Mouse (Mus musculus) gastrocnemius, postnatal 36 days (tissue): Measurements from ENCODE around the gene Arl5a. TPM values are rescaled to one million over a fixed set of nuclear protein-coding genes. Genes with fewer than 3 reads are reported as not detected.
A peak's percentile ranks its signal among the peaks of the same experiment; 100 is the strongest.

Experiments used
- DNase-seq, 2 experiments: peaks; one replicate each; pipeline ENCODE4 v3.0.0; 2022
- intact Hi-C: fragments of 180-260 bp; cut with DNase I; formaldehyde crosslinking; loops from one replicate; pipeline ENCODE4 v1.15.1; 2025
- long read RNA-seq, 2 experiments: library from polyadenylated mRNA; stranded (forward); transcript quantifications; one replicate each; pipeline ENCODE4 v2.0.0; 2021
- total RNA-seq, 2 experiments: library from RNA; stranded (reverse); gene quantifications; 2 replicates each; pipeline ENCODE4 v1.2.3; 2021

The Arl5a gene
- total RNA-seq = 10 to 100 TPM; 27.5 to 29.7 TPM
- long read RNA-seq, experiment 1, full-length matches to known transcripts = 11 of 45 reads
- long read RNA-seq, experiment 1, partial matches to known transcripts = 0 of 45 reads
- long read RNA-seq, experiment 1, other reads (novel, unspliced or antisense) = 34 of 45 reads
- long read RNA-seq, experiment 2, full-length matches to known transcripts = 10 of 40 reads
- long read RNA-seq, experiment 2, partial matches to known transcripts = 1 of 40 reads
- long read RNA-seq, experiment 2, other reads (novel, unspliced or antisense) = 29 of 40 reads

DNA sequence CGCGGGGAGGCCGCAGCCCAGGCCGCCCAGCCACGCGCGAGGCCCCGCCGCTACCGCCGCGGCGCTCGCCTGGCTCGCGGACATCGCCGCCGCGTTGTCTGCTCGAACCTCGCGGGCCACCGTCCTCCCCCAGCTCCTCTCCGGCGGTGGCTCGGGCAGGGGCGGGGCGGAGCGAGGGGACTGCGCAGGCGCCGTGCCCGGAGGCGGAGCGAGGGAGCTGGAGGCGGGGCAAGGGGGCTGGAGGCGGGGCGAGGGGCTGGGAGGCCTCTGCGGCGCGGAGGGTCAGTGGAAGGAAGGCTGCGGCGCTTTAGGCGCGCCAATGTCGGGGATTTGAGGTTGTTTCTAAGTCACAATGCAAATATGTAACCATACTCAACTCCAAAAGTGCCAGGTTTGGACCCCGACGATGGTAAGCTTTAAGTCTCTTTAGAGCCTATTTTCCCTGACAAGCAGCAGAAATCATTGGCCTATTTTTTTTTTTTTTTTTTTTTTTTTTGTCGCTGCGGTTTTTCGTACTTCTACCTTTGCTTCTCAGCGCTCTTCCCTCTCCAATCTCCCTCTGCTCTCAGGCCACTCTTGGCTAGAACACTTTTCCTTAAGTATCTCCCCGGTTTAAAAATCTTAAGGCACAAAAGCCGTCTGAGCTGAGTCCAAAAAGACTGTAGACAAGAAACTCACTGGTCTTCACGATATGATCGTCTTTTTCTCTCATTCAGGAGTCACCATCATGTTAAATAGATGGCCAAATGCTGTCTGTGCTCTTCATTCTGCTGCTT, at the start of gene Arl5a:
Gene Arl5a, minus strand, starts transcription at position 155 of the 776 bp plus-strand sequence.
- intact Hi-C loops = loop anchor here (5.0 kb wide), 2 partner anchors 72 to 162 kb away; no protein-coding TSS in a partner anchor
- peak; percentile 94 to 96 for DNase-seq

DNA sequence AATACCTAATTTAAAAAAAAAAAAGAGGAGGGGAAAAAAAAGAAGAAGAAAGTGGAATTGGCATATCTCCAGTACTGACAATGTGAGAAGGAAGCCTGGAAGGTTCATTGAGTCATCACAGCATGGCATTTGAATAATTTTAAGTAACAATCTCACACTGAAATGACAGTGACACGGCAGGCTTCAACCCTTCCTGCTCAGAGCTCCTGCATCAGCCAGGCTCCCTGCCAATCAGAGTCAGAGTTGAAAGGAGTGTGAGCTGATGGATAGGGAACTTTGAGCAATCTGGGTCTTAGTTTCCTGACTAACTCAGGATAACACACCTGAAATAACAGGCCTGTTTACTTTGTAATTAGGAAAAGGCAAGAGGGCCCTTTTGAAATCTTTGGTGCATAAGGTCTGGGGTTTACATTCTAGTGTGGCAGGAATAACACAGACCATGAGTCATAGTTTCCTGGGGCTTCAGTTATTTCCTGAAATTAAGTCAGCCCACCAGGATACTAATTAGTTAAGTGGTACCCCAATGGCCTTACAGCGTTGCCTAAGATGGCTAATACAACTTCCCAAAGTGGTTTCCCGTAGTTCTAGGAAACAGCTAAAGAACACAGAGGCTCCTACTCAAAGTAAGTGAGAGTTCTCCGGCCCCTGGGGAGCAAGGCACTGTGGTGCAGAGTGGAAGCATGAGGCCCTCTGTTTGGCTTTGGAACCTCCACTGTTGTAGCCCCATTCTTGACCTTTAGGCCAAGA, 47.0 kb upstream of the Arl5a start:
- intact Hi-C loops = no loop called here
- DNase-seq = no peak

DNA sequence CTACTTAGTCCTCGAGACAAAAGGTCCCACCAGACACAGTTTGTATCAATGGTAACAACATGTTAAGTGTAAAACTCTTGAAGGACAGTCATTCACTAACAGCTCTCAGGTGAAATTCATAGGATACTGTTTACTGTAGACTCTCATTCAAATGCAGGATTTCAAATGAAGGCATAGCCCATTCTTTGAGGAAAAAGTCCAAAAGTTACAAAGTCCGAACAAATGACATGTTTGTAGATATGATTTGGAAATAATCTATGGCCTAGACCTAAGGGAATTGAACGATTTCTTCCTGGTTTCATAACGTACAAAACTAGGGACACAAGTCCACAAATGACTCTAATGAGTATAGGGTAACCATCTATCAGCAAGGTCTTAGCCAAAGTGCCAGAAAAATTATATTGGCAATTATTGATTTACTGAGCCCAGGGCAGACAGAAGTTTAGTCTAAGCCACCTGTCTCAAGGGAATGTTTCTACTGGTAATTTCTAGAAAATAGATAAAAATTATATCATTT, 45.4 kb upstream of the Arl5a start:
- intact Hi-C loops = no loop called here
- no peak for DNase-seq

DNA sequence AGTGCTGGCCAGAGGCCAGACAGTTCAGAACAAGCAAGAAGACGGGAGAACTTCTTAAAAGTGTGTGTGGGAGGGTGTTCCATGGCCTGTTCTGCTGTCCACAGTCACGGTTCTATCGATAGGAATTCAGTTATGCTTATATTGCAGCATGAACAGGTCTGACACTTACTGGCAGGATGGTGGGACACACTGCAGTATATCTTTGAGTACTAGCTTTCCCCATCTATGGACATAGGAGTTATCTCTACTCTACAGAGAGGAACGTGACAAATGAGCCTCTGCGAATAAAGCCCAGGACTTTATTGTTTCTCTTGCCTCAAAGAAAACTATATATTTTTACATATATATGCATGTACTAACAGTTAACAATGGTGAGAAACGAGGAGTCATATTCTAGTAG, 42.9 kb upstream of the Arl5a start:
- intact Hi-C loops = no loop called here
- DNase-seq = no peak

DNA sequence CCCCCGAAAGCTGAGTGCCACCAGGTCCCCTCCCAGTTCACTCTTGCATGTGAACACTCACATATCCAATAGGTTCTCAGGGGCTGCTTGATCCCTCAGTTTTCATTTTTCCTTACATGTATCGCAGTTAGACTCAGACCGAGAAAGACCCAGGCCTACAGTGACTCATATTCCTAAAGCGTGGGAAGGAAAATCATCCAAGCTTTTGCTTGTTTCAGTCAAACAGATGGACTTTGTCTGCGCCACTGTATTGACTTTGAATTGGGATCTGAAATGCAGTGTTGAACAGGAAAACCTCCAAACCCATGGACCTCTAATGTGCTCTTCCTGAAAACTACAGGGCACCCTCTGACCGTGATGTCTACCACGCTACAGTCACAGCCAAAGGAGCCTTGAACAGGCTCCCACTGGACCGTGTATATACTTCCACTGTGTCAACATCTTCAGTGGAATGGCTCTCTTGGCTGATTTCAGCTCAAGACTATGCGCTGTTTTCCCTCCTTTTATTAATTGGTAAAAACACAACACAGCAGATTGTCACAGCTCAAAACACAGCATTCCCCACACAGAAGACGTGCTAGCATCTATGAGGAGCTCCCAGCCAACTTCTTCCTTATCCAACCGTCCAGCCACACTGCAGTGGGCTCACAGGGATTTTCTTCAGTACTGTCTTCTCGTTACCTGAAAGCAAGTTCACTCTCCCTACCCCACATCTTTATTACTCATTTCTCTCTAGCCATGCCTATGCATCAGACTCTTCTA, 36.7 kb upstream of the Arl5a start:
- intact Hi-C loops = no loop called here
- no peak for DNase-seq

DNA sequence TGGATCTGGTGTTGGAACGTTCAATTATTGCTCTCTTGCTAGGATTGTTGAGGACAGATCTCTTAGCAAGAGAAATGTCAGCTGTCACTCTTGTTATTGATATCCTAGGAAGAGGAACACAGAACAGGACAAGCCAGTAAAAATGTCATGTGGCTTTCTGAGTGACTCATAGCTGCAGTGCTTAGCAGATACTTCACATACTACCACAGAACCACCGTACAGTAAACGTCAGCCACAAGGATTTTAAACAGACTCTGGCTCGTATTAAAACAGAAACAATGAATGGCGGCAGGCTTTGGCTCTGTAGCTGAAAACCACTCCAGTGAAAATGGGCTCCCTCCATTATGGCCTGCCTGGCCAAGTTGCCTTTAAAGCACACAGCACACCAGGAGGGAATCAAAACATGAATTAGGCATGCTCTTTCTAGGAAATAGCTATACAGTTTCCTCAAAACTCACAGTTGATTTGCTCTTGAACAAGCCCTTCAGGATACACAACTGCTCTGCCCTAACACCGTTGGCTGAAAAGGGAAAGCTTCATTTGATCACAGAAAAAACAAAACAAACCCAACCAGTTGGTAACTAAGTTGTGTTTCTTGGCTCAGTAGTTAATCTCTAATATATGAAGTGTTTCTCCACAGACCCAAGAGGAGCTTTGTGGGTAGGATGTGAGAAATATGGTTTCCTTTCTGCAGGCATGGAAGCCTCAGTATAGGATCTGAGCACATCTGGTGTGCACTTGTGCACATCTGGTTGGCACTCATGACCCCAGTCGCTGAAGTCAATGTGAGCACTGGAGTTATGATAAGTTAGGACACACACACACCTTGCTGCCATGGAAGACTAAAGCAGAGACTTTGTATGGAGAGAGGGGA, 31.1 kb upstream of the Arl5a start:
- DNase-seq = no peak
- intact Hi-C loops = no loop called here

DNA sequence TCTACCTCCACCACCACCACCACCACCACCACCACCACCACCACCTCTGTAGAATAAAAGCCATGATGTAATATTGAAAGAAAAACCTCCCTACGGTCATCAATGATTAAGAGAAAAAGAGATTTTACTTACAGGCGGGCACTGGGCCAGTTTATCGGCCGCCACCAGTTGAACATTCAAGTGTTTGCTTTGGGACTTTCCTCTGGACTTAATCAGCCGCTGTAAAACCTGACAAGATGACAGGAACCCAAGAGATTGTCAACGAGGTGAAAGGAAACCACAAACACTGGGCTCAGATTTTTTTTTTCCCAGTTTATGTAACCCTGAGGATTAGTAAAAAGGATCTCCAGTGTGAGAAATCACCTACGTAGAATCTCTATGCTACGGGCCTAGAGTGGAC, 25.1 kb upstream of the Arl5a start:
- no peak for DNase-seq
- intact Hi-C loops = no loop called here

DNA sequence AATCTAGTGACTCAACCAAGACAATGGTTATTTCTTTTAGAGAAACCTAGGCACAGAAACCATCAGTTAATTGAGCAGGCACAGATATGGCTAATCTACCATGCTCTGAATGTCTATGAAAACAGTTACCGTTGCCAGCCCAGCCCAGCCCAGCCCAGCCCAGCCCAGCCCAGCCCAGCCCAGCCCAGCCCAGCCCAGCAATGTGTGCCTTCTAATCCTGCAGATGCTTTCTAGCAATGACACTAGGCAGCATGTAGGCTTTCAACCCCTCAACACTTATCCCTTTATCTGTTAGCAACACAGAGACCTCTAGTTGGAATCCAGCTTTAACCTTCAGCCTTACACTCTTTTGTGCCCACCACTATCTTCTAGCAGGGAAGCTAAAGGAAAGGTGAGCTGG, 24.2 kb upstream of the Arl5a start:
- DNase-seq = no peak
- intact Hi-C loops = no loop called here

DNA sequence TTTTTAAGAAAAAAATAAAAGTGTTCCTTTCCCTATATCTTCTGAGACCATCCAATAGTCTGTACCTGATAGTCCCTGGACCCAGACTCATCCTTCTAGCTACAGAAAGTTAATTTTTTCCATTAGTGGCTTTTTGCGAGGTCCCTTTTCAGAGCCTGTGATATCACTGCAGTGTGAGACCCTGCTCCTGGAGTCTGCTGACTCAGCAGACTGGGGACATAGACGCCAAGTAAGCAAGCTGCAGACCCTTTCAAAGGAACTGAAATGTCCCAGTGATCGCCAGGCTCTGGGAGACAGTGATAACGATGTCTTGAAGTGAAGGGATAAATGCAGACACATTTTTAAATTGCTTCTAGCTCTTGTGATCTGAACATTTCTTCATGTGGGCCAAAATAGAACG, 21.9 kb upstream of the Arl5a start:
- DNase-seq = no peak
- intact Hi-C loops = no loop called here

DNA sequence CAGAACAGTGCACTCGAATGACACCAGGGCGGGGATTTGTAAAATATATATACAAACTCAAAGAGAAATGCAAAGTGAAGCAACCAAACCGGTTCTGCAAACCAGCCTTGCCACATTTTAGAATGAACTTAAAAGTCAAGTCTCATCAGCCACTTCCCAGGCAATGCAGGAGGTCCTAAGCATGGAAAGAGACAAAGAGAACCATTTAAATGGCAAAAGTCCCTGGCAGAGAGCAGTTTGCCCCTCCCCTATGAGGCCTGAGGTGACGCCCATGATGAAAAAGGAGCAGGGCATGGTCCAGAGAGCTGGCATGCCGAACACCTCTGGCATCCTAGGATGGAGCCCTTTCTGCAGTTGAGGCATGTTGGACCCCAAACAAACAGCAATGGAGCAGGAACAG, 17.4 kb upstream of the Arl5a start:
- DNase-seq = no peak
- intact Hi-C loops = no loop called here

DNA sequence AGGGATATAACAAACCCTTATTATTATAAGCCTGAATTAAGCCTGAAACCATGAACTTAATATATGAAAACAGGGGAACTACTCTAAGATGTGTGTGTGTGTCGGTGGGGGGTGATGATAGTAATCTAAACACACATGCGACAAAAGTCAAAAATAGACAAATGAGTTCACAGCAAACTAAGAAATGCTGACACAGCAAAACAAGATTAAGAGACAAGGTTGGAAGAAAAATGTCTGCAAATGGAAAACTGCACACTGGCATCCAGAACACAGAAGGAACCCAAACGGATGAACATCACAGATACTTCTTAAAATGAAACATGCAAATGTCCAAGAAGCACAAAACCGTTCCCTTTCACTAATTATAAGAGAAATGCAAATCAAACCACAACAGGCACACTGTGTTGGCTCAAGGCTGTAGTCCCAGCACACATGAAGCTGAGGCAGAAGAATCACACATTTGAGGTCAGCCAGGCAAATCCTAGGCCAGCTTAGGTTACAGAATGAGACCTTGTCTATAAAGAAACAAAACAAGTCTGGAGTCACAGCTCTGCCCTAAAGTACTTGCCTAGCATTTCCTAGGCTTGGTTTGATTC, 15.8 kb upstream of the Arl5a start:
- intact Hi-C loops = no loop called here
- DNase-seq = no peak

DNA sequence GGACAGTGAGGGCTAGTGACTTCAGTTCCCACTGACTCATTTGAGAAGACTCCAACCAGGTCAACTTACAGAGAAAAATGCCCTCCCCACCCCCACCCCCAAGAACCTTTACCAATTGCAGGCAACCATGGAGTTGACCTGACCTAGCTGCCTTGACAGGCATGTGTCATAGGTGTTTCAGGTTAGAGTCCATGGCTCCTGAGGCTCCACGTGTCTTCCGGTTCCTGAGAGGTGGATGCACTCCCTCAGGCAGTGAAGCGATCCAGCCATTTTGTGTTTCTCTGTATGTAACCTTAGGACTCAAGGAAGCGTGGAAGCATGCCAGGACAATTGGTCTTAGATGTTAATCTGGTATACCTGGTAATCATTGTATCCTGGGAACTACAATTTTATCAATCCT, 13.7 kb upstream of the Arl5a start:
- intact Hi-C loops = no loop called here

DNA sequence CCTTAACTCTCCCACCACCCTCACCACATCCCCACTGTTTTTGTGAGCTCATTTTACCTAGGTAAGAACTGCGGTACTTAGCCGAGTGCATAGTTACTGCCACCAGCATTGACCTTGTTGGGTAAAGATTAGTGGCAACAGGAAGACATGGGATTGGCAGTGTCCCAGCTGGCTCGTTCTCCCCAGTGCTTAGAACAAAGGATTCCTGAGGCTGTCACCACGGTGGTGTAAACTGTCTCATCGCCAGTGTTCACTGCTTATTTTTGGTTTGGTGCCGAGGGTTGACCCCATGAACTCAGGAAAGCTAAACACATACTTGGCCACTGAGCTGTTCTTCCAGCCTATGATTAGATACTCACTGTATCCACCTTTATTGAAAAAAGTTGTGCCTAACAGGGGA, 13.3 kb upstream of the Arl5a start:
- intact Hi-C loops = no loop called here
- DNase-seq = no peak

More for the DNA sequence above, 13.7 kb upstream of the Arl5a start:
- DNase-seq = no peak

DNA sequence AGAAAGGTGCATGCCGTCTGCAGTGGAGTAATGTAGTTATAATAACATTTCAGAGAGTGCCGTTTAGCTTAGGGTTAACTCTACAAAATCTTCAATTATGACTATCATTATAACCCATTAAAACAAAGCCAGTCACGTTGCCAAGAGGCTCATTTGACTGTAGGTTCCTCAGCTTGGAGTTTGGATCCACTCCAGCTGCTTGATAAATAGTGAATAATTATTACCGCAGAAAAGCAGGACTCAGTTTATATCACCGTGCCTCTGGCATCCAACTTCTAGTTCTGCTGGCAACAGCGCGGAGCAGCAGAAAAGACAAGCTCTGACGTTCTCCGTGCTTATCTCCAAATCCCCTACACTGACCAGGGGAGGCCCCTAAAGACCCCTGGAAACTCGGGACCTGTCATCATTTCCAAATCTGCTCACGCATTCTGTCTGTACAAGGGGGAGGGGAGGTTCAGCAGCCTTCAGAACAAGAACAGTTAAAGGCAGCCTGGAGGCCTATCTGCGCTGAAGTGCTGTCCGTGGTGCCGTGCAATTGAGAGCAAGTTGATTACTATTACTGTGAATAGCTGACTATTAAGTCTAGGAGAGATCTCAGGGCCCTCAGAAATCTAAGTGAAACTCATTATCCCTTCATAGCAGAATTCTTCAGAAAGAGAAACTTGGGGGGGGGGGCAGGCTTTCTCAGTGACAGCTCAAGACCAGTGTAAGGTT, 11.4 kb upstream of the Arl5a start:
- DNase-seq = no peak
- intact Hi-C loops = no loop called here

DNA sequence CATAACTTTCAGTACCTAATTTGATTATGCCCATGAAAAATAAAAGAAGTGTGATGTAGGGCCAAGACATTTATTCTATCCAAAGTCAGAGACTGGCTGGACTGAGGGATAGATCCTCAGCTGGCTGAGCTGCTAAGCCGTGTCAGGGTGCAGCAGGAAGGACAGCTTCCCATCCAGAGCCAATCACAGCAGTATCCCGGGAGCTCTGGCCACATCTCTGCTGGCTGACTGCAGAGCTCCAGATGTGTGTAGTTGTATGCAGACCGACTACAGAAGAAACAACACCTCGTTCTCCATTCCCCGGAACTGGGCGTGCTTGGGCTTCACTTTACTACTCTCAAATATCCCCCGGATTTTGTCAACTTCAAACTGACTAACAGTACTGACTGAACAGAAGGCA, 8.7 kb upstream of the Arl5a start:
- DNase-seq = peak; percentile 16 to 36
- intact Hi-C loops = no loop called here

DNA sequence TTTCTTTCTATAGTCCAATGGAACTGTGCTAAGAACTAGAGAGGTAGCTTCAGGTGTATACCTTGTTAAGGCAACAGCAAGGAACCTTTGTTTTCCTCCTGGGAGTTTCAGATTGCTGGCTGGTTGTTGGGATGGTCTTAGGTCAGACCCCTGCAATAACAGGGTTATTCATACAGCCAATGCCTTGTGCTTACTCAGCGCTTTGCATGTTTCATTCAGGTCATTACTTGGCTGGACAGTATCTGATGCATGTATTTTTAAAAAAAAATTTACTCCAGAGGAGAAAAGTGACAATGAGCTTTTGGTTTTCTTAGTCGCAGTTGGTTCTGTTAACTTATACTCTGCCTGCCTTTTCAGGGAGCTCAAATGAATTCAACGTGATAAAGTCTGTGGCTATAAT, 2.7 kb upstream of the Arl5a start:
- intact Hi-C loops = loop anchor here (5.0 kb wide), 1 partner anchor 70 kb away; no protein-coding TSS in a partner anchor
- DNase-seq = no peak

DNA sequence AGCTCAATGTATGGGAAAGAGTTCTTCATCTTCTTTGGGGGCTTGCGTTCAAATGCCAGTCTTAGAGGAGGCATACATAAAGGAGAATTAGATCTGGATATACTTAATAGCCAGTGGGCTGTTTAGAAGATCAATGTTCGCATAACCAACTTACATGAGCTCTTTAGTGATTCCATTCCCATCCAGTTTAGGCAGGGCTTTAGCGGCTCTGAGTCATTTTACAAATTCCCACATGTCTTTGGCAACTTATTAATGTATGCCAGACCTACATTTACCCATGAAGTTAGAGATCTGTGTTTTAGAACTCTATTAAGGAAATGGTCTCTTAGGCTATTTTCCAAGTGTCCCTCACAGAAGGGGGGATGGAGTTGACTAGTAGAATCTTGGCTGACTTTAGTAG, 1.3 kb upstream of the Arl5a start:
- intact Hi-C loops = loop anchor here (5.0 kb wide), 1 partner anchor 71 kb away; no protein-coding TSS in a partner anchor
- DNase-seq = no peak

DNA sequence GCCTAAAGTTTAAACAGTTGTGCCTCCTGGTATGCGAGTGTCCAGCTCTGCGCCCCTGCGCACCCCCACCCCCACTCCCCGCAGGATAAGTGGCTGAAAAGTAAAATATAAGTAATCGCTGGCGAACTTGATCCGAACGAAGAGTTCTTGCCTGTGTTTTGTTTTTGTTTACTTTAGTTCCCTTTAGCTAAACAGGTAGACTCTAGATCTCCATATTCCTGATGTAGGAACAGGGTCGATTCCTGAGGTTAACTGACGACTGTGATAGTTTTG, 758 bp upstream of the Arl5a start:
- no peak for DNase-seq
- intact Hi-C loops = loop anchor here (5.0 kb wide), 1 partner anchor 72 kb away; no protein-coding TSS in a partner anchor
